Mouse (Mus musculus): ENCODE results near the gene Mafk.

DNA sequence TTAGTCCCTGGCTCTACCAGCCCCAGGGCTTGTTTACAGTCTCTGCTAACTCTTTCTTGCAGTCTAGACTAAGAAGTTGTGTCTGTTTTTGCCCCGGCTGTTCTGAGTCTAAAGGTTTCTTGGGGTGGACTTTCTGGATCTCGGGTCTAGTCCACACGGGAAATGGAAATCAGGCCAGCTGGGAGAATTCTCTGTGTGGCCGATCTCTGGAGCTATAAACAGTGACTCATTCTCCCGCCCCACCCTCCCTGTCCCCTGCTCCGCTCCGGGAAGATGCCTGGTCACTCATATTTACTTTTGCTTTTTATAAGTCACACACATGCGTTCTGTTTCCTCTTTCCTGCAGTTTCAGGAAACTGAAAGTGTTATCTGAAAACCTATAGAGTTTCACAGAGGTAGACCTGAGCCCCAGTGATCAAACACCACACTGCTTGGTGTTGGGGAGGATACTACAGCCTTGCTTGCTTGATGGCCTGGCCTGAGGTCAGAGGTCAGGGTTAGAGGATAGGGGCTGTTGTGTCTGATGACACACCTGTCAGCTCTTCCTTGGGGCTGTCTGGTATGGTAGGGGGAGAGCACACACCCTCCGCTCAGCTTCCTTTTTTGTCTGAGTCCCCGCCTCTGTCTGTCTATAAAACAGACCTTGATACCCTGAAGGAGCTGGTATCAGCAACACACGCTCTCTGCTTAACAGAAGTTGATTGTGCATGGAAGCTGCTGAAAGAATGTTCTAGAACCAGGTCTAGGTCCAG is 2.2 kb downstream of the Mafk start:
- TF ChIP-seq CTCF (conservative IDR thresholded peaks at IDR 0.05; ENCODE audit: low read length), result no peak
- no peak for TF ChIP-seq NANOG (IDR thresholded peaks at IDR 0.05; ENCODE audit: borderline replicate concordance, low read length)
- no peak for TF ChIP-seq POU5F1 (IDR thresholded peaks at IDR 0.05; ENCODE audit: borderline replicate concordance, low read length)

Data from E14TG2a.4 (cell line).